Mouse (Mus musculus) CH12F3 (cell line): ENCODE data around the gene Gm27027.

Experiments used
- in situ Hi-C: fragments of 300-500 bp; cut with MboI; formaldehyde crosslinking; loops from 2 replicates; pipeline ENCODE4 v1.14.3; 2020; ENCODE audit warnings: low sequenced_read_pairs

Gm27027 gene

DNA sequence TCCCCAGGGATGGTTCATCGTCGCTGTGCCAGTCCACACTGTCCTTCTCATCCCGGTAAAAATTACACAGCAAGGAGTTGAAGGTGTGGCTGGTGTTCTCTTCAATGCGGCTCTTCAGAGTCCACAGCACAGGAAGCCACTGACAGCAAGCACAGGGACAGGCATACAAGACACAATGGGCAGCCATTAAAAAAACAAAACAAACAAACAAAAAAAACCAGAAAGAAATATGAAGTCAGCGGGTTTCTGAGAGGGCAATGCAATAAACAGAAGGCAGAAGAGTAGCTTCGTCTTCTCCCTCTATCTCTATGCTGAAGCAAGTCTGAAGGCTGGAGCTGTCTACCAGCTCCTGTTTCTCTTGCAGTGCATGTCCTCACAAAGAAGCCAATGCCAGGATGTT lies at the start of gene Gm27027:
Gene Gm27027 (minus strand): TSS at position 101 of the 400 bp plus-strand sequence.
- in situ Hi-C loops, result no loop called here

DNA sequence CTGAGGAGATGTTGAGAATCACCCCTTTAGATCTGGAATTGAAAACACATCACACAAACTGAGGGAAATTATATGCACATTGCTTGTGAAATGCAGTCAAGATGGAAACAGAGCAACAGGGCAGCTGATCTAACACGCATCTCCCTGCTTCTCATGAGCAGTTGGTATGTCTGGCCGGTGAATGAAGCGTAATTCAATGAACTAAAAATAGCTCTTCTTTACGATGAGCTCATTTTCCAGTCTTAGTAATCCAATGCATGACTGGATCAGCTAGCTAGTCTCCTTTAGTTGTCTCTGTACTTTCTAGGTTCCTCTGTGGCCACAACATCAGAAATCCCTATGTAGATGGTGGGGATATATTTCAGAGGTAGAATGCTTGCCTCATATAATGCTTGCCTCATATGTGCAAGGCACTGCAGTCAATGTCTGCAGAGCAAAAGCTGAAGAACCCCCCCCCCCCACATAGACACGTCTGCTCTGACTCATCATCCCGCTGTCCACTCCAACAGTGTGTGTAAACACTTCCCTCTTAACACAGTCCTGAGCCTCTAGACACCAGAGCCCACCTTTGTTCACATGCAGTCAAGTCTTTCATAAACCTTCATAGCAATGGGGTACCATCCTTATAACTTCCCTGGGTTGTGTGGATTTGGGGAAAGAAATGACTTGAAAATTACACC lies 49.4 kb upstream of the Gm27027 start:
- in situ Hi-C loops, result no loop called here

DNA sequence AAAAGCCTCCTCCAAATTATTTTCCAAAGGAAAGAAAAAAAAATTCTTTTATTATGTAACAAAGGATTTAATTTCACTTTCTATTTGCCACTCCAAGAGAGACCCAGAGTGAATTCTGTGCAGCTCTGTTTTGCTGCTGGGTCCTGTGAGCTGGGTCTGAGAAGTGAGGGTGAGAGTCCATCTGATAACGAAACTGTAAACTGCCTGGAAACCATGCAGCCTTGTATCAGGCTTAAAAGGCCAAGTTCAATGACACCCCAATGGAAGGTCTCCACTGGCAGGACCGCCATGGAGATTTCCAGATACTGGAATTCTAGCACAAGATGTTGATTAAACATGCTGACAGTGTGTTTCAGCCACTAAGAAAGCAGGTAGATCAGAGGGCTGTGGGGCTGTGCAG lies 48.0 kb upstream of the Gm27027 start:
- in situ Hi-C loops, result no loop called here

DNA sequence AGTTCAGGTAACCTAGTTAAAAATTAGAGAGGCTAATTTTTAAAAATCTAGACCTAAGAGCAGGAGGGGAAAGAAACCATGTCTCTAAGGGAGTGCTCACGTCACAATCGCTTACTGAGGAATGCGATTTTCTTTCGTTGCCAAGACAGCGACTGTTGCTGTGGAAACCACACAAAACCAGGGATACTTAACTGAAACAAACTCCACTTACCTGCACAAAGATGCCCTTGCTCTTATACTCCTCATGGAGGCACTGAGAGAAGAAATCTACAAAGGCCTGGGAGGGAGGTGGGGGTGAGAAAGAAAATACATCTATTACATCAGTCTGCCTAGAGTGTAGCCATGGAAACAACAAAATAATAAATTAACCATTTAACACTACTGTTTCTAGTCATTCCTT lies 47.5 kb upstream of the Gm27027 start:
- in situ Hi-C loops, result no loop called here

DNA sequence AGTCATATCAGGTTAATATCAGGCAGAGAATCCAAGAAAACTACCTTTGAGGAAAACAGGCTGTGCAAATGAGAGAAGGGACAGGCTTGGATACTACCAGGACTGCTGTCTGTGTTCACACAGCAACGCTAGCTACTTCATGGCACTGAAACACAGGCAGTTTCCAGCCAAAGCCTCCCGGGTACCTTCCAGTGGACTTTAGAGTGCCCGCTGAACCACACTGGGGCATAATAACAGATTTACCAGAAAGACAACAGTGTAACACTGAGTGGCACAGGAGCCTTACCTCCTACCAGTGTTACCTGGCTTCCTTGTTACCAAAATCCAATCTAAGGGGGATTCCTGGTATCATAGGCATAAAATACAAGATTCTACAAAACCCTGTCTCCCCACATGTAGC lies 46.3 kb upstream of the Gm27027 start:
- in situ Hi-C loops, result no loop called here

DNA sequence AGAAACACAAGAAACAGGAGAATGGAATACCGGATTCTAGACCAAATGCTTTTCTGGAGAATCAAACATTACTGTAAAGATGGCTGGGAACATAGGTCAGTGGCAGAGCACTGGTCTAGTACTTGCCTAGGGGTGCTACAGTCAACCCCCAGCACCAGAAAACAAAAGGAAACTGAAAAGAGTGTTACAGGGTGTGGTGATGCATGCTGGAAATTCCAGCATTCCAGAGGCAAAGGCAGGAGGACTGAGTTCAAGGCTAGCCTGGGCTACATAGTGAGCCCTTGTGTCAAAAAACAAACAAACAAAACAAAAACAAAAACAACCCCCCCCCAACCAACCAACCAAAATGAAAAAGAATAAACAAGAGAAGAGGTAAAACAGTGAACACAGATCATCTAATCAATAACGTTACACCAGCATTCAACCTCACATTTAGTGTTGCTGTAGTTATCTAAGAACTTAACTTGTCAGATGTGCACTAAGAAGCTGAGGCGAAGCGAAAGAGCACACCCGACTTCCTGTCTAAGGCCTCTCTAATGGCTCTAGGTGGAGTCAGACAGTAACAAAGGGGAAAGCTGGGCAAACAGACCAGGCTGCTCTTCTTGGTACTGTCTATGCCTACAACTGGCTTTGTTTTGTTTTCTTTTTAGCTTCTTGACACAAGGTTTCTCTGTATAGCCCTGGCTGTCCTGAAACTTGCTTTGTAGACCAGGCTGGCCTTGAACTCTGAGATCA lies 44.4 kb upstream of the Gm27027 start:
- in situ Hi-C loops, result no loop called here

DNA sequence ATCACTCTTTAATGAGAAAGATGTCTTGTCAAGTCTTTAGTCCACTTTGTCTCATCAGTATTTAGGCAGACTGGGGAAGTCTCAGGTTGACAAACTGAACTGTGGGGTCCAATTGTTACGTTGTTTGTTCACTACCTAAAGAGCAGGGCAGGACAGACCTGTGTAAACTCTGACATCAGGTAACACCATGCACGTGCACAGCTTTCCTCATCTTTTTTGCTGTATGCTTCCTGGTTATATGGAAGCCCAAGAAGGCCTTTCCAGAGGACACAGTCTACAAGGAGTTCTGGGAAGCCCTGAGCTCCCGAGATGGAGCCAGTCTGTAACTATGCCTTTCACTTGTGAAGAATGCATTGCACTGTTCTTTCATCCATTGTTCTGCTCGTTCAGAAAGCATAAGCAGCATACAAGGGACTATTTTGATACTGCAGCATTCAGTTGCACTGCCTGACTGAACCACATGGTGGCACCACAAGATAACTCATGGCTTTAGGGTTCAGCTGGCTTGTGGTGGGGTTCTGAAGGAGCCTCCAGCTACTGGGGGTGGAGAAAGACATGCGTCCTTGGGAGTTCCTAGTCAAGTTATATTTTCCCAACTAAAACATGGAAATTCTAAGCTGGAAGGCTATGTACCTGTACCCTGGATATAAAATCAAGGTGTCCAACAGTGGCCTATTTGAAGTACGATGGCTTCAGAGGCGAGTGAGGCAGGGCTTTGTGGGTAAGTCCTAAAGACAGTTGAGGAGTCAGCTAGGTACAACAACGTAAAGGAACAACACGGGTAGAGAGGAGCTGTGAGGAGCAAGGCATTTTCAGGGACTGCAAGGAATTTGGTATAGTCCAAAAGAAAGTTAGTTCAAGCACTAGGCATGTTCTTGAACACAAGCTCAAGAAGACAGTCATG lies 39.5 kb upstream of the Gm27027 start:
- in situ Hi-C loops, result no loop called here

DNA sequence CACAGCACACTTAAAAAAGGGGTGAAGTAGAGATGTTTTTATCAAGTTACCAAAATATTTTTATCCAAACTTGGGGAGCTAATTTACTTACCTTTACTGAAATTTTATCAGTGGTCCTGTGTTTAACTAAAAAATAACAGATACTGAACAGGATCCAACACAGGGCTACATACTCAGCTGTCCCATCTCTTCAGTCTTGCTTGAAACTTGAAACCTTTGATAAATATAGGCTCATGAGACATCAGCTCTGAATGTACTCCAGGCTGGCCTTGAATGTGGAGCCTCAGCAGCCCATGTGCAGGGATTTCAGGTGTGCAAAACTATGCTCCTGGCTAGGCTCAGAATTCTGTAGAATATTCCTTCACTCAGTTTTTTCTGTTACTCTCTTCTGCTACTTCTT lies 34.4 kb upstream of the Gm27027 start:
- in situ Hi-C loops, result no loop called here

DNA sequence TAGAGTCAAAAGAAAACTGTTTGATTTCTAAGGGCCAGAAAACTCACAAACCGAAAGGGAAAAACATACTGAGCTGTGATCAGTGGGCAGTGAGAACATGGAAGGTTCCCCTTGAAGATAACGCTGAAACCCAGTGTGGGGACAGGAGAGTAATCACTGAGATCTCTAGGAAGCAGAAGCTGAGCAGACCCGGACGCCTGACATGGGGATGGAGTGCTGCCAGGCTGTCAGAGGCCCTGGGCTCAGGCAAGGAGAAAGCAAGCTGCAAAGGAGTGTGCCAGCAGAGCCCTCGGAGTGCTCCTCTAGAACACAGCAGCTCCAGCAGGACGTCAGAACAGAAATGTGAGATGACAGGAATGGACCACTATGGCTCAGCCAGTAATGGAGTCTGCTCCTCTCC lies 28.5 kb upstream of the Gm27027 start:
- in situ Hi-C loops, result no loop called here

DNA sequence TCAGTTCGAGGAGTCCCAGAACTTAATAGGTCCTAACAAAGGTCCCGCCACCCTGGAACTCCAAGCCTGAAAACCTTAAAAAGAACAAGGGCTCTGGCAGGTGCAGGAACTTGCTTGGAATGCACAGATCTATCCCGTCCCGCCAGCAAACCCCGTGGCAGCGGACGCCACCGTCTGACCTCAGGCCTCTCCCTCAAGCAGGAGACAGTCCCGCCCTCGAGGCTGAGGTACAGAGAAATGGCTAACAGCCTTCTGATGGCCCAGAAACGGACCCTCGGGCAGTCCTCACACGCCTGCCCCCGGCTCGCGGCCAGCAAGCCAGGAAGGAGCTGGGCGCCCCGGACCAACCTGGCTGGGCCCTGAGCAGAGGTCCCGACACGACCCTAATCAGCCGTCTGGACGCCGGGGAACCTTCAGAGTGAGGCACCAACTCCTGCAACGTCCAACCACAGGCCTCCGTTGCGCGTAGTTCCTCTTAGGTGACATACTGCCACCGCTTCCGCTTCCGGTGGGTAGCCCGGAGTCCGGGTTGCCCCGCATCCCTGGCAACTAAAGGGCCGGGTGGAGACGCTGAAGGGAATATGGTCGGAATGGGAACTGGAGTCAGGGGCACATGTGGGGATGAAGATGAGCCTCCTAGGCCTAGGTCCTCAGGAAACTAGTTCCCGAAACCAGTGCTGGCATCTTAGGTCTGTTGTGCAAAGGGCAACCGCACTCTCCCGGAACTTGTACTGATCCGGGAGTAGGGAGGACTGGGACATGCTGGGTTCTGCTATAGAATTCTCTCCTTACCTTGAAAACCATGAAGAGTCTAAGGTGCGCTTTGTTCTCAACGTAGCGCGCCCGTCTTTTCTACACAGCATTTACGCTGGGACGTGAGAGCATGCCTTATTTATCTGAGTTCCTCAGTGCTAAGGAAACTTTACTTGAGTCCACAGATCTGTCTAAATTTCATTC lies 14.5 kb upstream of the Gm27027 start, which contains the start of gene Alkbh3:
Gene Alkbh3 (minus strand): TSS at position 473 of the 957 bp plus-strand sequence.
- in situ Hi-C loops, result no loop called here

DNA sequence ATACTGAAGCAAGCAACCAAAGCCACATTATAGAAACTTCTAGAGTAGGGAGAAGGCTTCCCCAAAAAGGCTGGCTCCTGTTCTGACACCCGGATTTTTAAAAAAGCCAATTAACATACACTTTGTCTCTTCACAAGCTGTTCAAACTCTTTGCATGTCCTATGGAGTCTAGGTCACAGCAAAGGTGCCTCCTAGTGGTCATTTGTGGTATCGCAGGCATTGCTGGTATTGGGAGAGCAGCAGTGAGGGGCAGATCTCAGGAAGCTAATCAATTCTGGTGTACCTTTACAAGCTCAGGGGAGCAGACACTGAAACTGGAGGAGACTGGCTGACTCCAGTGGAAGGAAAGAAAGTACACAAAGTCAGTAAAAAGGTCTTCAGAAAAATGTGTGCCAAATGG lies 6.2 kb upstream of the Gm27027 start:
- in situ Hi-C loops, result loop anchor here (5.0 kb wide), 1 partner anchor 135 kb away; the partner anchor contains the start of gene Accsl

DNA sequence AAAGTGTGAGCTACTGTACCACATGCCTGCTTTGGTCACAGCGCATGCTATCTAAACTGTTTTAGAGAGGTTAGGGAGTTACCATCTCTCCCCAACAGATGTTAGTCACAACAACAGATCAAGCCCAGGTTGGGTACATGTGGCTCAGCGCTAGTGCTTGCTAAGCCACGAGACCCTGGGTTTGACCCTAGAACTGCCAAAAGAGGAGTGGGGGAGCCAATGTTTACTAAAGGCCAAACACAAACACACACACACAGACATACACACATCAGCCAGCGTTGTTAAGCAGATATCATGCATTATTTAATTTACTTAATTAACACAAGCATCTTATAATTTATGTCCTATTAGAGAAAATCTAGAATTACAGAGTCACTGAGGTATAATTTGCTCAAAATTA lies 5.8 kb upstream of the Gm27027 start:
- in situ Hi-C loops, result loop anchor here (5.0 kb wide), 1 partner anchor 135 kb away; the partner anchor contains the start of gene Accsl

DNA sequence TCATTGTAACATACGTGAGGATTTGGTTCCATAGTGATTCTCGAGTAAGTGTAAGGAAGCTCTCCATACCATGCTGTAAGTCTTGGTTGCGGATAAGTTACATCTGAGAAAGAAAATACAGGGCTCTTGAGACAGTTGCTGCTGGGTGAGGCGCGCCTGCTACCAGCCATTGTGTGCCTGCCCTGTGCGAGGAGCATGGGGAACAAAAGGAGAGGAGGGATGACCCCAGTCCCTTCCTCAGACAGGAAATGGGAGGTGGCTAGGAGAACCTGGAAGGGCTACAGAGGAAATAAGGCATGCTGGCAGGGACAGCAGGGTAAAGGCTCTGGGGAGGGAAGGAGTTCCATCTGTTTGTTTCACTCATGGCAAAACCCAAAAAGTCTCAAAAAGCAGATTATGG lies 5.3 kb upstream of the Gm27027 start:
- in situ Hi-C loops, result loop anchor here (5.0 kb wide), 1 partner anchor 134 kb away; the partner anchor contains the start of gene Accsl

DNA sequence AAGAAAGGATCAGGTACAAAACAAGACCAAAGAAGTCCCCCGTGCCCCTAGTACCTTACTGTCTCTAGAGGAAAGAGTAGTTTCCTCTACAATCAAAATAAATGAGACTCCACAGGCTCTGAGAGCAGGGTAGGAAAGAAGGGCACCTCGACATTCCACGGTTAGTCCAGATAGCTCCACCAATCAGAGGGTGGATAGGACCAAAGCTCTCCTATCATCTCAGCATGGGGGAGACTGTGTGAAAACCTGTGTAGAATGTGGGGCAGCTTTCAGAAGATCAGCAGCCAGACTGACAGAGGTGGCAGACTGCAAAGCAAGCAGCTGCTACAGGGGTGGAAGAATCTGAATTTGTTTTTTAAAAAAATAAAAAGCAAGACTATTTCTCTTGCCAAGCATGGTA lies 3.3 kb downstream of the Gm27027 start:
- in situ Hi-C loops, result no loop called here

DNA sequence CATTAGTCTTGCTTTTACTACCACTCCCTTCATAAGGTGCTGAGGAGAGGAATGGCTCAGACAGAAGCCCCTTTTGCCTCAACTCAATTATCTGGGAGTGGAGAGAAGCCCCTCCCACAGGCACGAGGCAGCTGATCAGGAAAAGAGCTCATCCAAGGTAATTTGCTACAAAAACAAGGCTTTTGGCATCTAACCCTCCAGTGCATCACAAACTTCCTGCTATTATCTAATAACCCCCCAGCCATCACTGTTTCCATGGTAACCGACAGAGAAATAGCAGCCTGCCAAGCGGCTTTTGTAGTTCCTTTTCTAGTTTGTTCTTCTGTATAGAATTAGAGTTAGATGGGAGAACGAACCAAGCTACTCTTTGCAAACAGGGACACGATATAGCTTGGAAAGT lies 3.9 kb downstream of the Gm27027 start:
- in situ Hi-C loops, result no loop called here

DNA sequence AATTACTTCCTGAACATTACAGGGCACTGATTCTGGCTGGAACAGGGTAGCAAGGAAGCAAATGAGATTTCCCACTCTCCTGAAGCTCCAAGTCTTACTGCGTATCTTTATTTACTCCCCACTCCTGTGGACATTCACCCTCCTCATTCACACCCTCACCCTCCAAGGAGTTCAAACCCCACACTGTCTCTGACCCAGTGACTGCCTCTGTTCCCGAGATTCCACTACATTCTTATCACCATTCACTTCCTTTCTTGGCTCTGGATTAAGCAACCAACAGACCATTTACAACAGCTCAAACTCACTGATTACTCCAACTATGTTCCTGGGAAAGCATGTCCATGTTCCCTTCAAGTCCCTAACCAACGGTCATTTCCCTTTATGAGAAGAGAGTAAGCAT lies 4.8 kb downstream of the Gm27027 start:
- in situ Hi-C loops, result no loop called here

DNA sequence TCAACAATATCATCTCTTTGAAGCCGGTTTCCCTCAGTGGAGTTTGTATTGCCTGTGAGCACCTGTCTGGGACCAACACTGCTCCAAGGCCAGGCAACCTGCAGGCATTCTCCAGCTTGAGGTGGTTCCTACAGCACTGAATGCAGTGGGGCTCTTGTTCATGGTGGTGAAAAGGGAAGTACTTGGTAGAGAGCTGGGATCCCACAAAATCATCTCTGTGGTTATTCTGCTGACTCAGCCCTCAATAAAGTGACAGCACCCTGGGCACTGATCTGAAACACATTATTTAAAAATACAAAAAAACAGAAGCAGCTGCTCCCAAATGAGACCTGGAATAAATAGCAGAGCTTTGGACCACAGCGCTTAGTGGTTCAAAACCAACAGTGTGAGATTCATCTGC lies 7.7 kb downstream of the Gm27027 start:
- in situ Hi-C loops, result no loop called here

DNA sequence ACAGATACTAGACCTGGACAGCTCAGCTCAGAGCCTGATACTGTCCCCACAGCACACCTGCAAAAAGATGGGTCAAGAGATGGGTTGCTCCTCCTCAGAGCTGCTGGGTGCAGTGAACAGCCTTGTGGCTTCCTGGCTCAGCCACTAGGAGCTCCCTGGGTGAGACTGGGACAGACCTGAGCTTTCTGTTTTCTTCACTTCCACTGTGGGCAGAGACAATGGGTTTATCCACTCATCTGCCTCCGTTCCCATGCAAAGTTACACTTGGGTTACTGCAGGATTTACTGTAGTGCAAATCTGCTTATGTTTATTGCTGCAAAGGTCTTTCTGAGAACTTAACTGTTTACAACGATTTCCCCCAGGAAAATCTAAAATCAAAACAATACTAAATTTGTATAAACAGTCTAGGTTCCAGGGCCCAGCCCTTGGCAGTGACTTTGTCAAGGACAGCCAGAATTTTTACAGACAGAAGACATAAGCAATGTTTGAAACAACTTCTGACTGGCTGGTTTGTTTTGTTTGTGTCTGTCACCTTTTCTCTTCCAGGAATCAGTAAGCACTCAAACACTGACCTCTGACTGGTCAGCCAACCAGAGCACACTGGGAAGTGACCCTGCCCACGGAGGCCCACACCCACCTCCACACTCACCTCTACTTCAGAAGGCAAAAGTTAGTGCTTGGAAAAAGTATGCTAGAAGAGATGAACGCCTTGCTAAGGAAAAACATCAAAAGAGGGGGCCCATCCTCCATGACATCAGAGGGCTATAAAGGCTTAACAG lies 13.5 kb downstream of the Gm27027 start:
- in situ Hi-C loops, result no loop called here
